Mouse (Mus musculus) kidney, postnatal 4 days (tissue): ENCODE data around the gene Gja4.

Source experiments
- DNase-seq, 2 experiments: peaks; one replicate each; pipeline ENCODE4 v3.0.0; 2021; ENCODE audit warnings: mixed read lengths in 2 of 2

The Gja4 gene

DNA sequence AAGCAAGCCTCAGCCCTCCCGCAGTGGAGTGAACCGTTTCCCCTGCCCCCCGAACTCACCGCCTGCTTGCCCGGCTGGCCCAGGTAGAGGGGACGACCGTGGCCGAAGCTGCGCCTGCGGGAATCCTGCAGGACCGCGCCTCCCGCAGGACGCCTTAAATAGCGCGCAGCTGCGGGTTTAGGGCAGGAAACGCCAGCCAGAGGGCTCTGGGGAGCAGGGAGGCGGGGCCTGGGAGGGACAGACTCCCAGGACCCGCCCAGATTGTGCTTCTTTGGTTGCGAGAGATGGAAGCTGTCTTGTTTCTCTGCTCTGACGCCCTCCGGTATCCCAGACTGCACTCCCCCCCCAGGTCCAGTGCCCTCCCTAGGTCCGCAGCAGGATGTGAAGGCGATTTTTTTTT, at the start of gene Gja4:
TSS of gene Gja4 (minus strand) at position 179 of the 400 bp plus-strand sequence.
- DNase-seq, result peak; percentile 83 to 87

DNA sequence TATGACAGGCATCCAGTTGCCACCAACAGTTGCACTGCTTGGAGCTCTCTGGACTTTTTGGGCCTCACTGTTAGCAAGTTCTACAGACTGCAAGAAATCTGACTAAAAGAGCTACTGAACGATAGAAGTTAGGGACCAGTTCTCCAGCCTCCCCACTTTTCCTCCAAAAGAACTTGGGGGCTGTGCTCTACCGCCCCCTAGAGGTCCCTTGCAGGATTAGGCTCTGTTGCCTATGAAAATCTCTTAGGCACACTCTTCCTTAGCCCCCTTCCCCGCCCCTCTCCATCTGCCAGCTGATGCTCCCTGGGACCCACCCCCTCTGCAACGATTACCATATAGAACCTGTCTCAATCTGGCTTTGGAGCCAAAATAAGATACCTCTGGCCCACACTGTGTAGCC, 49.5 kb upstream of the Gja4 start:
- no peak for DNase-seq

DNA sequence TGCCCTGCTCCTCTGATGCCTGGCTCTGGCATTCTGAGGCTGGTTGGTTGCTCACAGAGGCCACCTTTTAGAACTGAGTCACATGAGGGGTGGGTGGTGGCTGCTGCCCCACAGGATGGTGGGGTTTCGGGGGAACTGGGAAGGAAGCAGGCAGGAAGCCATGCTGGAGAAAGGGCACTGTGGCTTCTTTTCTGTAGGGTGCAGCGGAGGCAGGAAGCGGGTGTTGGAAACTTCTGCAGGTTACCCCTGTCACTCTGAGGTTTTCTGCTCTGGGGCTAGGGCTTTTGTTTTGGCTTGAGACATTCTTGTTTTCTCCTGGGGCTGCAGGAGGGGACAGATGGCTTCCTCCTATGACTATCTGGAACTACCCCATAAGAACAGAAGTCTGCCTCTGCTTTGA, 48.7 kb upstream of the Gja4 start:
- DNase-seq, result no peak

DNA sequence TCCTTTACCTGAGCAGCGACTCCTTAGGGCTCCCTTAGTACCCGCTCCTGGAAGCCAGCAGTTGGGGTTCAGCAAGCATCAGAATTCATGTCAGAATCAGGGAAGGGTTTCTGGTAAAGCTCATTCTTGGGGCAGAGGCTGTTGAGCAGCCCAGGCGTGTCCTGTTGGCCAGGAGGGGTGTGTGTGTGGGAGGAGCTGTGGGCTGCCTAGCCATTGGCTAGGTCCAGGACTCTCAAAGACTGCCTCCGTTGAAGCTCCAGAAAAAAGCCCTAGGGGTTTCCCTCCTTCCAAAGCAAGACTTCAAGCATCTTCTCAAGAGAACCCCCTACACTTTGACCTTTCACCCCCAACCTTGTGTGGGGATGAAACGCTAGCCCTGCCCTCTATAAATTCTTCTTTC, 44.2 kb upstream of the Gja4 start, which contains the start of gene Gjb5:
TSS of gene Gjb5 (minus strand) at position 164 of the 400 bp plus-strand sequence.
- DNase-seq, result peak; percentile 51 to 68

DNA sequence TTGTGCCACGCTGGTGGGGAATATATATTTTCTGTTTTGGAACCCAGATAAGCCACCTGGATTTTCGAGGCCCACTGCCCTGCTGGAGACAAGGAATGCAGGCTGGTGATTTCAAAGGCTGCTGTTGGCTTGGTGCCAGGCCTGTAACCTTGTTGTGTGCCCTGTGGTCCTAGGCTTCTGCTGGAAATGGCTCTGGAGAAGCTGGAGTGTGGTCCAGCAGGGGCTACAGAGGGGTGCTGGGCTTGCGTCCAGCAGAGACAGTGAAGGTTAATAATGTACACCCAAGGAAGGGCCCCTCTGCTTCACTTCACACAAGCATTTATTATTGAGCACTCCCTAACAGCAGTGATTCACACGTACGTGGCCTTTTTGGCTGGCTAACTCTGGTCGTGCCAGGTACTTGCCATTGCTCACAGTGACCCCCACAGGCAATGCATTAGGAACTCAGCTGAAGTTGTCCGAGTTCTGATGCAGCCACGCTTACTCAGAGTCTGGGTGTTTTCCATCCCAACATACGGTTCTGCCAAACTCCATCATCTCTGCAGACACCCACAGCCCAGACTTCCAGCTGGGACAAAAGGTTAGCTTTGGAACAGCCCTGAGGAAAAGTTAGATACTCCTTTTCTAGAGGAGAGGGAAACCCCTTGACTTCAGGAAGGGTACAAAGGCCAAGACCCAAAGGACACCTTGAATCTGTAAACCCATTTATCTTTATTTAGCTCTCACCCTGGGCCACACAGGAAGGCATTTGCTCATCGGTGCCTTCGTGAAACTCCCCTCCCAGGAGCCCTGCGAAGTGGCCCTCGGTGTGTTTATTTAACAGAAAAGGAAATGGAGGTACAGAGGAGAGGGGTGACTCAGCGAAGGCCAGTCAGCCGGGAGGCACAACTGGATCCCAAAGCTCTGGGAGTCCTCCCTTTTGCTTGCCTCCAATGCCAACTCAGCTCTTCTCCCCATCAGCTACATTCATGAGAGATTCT, 41.0 kb upstream of the Gja4 start:
- peak; percentile 73 to 81 for DNase-seq

DNA sequence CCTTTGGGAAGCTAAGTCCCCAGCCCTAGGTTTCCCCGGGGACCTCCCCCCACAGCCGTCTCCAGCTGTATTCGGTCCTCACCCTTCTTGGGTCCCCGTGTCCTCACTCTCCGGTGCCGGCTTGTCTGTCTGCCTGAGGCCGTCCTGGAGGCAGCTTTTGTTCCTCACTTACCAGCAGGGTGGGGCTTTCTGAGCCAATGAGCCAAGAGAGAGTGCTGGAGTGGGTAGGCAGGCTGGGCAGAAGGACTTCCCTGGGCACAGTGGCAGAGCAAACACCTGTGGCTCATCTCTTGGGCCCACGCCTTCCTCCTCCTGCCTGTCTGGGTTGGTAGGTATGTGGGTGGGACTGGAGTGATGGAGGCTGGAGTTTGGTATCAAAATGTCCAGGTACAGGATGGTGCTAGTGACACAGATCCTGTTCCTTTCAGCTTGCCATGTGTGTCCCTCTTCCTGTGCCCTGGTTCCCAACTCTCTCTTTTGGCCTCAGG, 40.2 kb upstream of the Gja4 start, which contains the start of gene Gjb4:
TSS of gene Gjb4 (minus strand) at position 131 of the 488 bp plus-strand sequence.
- peak in 1 of 2 experiments; percentile 26 for DNase-seq

DNA sequence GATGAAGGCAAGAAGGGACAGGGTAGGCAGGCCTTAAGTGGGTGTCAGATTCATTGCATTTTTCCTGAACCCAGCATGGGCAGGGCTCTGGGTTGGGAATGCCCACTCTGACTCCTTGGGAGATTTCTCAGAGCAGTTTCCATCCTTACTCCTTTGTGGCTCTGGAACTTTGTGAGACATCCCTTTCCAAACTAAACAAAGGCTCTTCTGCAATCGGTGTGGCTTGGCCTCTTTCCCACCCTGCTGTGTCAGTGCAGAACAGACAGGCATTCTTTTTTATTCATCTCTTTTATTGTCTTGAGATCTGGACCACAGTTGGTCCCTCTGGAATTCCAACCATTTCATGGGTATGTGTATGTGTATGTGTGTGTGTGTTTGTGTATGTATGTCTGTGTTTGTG, 38.8 kb upstream of the Gja4 start:
- DNase-seq, result no peak

DNA sequence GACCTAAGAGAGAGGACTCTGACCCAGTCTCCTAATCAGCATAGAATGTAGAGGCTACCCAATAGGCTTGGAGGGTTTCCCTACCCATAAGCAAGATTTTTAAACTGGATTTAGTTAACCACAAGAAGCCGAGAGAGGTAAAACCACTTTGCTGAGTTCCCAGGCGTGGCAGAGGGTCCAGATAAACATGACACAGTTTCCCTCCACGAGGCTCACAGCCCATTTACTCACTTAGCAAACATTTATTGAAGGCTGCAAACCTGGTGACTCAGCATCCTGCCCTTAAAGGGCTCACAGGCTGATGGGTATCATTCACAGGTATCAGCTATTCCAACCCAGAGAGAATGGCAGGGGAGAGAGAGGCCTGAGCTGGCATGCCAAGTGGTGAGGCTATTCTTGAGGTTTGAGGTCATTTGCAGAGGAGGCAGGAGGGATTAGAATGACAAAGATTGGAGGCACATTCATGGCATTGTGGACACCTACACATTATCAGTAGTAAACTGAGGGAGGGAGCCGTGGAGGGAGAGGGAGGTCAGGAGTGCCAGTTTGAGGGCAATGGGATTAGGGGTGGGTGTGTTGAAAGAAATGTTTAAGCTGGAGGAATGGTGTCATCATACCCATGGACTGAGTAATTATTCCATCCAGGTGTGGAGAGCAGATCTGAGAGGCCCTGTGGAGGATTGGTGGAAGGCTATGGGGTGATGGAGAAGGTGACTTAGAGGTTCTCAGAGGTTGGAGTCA, 35.9 kb upstream of the Gja4 start:
- DNase-seq, result no peak

DNA sequence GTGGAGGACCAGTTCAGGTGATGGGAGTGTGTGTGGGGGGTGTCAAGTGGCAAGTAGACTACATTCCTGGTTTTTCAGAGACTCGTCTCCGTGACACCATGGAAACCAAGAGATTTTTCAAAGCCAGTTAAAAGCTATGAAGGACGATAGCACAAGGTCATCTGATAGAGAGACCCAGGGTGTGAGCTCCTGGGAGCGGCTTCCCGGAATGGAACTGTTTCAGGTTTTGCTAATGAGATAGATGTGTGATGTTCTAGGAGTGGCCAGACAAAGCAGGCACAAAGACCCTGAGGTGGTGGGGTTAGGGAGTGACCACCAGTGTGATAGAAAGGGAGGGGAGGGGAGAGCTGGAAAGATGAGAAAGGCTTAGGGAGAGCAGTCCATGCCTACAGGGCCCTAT, 31.2 kb upstream of the Gja4 start:
- no peak for DNase-seq

DNA sequence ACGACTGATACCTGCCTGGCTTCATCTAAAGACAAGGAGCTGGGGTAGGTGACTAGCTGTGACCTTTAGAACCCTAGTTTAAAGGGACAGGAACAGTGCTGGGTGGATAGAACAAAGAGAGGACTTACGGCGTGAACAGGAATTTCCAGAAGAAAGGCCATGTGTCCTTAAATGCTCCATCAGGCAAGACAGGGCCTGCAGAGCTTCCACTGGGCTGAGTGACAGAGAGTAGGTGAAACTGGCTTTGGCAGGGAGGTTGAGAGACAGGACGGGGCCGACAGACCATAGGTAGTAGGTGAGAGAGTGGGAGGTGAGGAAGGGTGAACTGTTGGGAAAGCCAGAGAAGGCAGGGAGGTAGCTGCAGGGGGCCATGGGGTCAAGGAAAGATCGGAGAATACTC, 27.5 kb upstream of the Gja4 start:
- DNase-seq, result no peak

DNA sequence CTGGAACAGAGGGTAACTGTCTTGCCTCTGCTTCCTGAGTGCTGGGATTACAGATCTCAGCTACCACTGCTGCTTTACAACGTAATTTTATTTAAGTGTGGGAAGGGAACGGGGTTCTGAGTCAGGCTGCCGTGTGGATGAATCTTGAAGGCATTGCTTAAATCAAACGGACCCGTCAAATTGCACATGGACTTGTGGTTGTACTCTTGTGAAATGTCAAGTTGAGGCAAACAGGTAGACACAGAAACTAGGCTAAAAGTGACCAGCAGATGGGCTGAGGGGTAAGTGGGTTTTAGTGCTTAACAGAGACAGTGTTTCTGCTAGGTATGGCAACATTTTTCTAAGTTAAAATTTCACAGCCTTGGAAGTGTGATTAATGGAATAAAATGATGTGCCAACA, 23.8 kb upstream of the Gja4 start:
- no peak for DNase-seq

DNA sequence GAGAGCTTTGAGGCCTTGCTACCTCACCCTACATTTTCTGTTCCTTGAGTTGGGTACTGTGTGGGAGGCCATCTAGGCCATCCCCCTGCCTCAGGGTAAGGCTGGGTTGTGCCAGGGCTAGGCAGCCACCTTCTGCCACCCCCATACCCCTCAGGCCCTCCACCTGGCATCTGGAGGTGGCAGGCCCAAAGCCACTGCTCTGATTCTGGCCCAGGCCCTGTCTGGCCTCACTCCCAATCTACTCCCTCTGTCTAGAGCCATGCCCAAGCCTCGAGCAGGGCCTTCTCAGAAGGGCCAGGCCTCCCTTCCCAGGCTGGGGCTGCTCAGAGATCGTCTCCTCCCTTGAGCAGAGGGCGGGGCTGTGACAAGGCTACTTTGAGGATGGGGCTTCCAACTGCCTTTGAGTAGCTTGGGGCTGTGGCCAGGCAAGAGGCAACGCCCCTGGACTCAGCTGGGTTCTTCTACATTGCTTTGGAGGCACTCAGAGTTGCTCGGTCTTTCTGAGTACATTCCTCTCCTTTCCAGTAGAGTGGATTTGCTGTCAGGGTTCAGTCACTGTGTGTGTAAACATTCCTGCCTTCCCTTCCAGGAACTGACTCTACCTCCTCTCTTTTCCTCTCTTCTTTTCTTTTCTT, 21.1 kb upstream of the Gja4 start:
- no peak for DNase-seq

DNA sequence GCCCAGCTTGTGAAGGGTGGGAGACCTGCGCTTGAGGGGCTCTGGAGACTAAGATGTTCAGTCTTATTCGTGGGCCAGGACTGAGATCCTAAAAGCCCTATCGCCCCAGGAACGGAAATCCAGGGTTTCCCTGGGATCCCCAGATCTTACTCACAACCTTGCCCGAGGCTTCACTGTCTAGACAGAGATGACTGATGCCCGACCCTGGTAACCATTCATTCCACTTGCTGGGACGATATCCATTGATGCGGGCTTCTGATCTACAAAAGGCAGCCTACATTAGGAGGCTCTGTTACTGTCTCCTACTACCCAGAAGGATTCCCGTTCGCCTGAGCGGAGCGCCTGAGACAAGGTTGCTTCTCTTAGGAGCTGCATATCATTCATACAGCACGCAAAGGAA, 17.3 kb upstream of the Gja4 start:
- DNase-seq, result no peak

DNA sequence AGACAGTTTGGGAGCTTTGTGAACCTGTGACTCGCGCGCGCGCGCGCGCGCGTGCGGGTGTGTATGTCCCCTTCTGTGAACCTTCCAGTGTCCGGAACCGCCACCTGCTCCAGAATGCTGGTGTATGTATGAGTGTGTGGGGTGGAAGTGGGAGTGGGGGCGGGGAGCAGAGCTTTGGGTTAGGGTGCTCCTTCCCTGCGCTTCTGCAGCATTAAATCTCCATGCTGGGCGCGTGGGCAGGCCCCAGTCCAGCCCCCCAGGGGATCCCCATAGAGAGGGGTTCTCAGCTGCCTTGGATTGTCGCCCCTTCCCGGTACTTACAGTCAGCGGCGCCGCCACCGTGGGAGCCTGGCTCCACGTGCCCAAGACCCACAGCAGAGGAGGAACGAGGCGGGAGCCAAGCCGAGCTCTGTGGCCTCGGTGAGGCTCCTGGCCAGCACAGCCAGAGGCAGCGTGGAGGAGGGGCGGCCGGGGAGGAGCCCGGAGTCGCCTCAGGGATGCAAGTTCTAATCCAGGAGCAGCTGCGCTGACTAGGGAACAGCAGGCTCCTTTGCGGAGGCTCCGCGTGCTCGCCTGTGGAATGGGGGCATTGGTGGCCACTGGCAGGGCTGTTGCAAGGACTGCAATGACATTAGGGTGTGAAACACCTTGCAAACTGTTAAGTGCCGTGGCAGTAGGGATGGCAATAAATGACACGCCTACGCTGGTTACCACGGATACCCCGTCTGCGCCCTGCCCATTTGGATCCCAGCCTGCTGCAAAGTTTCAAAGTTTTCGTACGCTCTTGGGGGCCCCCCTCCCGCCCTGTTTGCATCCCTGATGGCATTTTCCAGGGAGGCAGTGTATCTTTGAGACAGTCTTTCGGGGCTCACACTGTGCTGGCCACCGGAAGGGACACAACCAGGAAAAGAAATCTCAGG, 16.6 kb upstream of the Gja4 start, which contains the start of gene Gjb3:
TSS of gene Gjb3 (minus strand) at position 664 of the 920 bp plus-strand sequence.
- DNase-seq, result peak; percentile 26 to 47

DNA sequence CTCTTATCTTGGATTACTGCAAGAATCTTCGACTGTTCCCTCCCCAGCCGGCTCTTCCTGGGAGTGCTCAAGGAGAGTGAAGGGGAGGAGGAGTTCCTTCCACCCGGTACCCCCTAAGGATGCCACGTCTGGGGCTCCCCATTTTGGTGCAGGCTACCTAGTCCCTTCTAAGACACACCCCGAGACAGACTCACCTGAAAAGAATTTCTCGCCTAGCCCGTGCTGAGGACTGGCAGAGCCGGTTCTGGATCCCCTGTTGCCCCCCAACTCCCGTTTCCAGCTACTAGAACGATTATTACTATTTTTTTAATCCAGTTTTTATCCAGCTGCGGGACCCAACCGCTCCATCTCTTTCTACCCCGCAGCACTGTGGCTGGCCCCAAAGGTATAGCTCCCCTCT, 15.9 kb upstream of the Gja4 start:
- DNase-seq, result peak in 1 of 2 experiments; percentile 22

DNA sequence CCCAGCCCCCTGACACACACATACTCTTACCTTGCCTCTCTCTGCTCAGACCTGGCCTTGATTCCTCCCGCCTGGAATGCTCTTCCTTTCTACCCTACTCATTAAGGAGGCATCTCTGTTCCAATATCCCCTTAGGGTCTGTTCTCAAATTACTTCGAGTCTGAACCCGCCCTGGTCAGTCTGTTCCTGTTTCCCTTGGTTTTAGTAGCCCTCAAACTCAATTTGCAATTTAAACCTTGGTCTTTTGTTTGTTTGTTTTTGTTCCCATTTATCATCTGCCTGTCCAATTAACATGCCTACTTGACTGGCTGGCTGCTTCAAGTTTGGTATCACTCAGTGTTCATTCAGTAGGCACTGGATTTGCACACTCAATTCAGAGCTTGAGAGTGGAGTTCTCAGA, 15.2 kb upstream of the Gja4 start:
- no peak for DNase-seq

DNA sequence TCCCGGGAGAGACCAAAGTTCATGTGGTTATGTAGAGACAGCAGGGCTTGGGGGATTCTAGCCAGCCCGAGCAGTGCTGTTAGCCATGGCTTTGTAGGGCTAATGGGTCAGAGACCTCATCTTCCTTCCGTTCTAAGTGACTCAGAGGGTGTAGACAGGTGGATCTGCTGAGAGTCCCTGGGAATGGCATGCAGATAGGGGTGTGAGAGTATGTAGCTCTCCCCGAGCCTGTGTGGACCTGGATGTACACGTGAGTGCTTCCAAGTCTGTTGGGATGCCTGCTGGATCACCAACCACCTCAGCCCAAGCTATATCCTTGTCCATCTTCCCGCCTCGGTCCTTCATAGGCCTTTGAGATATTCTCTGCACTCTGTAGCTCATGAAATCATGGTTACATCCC, 14.5 kb upstream of the Gja4 start:
- no peak for DNase-seq

DNA sequence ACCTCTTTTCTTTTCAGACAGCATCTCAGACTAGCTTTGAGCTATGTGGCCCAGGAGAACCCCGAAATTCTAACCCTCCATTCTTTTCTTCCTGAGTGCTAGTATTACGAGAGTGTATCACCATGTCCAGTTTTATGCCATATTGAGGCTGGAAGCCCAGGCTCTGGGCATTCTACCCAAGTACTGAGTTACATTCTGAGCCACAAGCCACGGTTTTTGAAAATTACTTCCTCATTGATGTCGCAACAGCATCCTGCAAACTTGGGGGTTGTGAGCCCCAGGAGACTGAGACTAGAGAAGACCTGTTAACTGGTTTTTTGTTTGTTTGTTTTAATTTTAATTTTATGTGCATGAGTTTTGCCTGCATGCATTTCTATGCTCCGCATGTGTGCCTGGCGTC, 13.9 kb upstream of the Gja4 start:
- no peak for DNase-seq

DNA sequence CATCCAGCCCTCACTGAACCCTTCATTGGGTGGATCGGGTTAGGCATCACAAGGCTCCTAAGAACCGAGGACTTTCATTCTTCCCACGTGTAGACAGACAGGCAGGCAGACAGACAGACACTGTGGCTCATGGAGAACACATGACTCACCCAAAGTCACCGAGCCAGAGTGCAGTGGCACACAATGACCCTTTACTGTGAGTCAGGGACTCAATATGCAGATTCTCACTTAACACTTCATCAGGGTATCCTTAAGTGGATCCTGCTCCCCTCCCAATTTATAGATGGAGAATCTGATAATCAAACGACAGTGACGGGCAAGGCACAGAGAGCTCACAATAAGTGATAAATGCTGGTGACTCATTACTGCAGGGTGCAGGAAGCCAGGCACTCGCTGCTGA, 13.4 kb upstream of the Gja4 start:
- DNase-seq, result no peak

DNA sequence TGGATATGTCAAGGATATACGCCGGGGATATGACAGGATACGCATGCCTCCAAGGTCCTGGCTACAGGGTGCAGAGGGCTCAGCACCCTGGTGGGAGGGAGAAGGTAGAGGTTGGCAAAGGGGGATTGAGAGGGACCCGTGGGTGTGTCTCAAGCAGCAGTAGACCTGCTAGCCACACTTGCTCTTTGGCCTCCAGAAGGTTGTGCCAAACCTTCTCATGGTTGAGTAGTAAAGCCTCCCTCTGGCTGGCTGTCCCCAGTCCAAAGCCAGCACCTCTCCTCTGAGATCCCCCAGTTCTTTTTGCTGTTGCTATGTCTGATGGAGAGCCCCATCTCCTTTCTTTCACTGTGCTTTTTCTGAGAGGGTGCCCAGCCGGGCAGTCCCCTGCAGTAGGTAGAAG, 11.4 kb upstream of the Gja4 start:
- DNase-seq, result no peak

DNA sequence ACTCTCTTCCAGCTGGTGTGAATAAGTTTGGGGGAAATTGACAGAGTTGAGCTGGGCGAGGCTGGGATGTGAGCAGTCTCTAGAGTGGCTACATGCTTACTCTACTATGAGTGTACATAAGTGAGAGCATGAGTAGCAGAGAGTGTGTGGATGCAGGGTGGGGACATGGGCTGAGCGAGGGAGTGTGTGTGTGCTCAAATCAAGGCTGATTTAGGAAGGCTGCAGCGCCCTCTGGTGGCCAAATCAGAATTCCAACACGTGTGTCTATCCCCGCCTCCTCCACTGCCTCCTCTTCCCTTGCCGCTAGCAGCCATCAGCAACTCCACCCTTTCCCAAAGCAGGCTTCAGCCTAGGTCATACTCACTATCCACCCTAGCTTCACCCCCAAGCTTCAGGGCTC, 10.9 kb upstream of the Gja4 start:
- peak; percentile 90 to 91 for DNase-seq

DNA sequence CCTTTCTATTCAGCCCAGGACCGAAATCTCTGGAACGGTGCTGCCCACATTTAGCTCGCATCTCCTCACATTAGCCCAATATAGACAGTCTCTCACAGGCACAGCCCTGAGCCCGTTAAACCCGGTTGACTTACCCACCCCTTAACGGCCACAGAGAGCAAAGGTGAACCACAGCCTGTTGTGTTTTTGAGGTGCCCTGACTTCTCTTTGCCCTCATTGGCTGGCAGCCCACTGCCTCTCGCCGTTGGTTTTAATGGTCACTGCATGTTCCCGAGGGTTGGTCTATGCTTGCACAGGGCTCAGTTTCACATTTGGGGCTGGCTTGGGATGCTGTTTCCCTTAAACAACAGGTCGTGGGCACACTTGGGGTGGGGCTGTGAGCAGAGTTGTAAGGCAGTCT, 10.5 kb upstream of the Gja4 start:
- DNase-seq, result no peak
